Mouse (Mus musculus) megakaryocyte progenitor cell, adult 5-6 weeks (primary cell): ENCODE data around the gene Tmed1. TPM values are rescaled to one million over a fixed set of nuclear protein-coding genes. Genes with fewer than 3 reads are reported as not detected.
"Not testable (repeated sequence)": the region's sequence is repeated elsewhere in the genome, so short reads cannot be mapped to it uniquely, and the experiment has no call there.

Source experiments
- ATAC-seq: replicated peaks from 2 replicates; pipeline ENCODE4 v1.8.0; 2016; ENCODE audit warnings: mild to moderate bottlenecking, moderate TSS enrichment, inconsistent platforms; ENCODE audit not compliant: poor library complexity
- total RNA-seq, 2 experiments: library from RNA; stranded (forward) in 1 of 2; stranded (reverse) in 1 of 2; fragments of 157-497, 149-512 nt in 1 of 2; fragments of 200-1000 nt in 1 of 2; gene quantifications; 2 replicates each; pipeline versions ENCODE4 v1.2.3 to v1.2.4; 2015 to 2017

Gene Tmed1
- total RNA-seq, 2 experiments from 2014 or later, result 8.5 to 16.2 TPM

- ATAC-seq, result no peak
Observed at GRCm38 (mm10) chr9:21484065-21484464, 26.0 kb downstream of the Tmed1 start.

DNA sequence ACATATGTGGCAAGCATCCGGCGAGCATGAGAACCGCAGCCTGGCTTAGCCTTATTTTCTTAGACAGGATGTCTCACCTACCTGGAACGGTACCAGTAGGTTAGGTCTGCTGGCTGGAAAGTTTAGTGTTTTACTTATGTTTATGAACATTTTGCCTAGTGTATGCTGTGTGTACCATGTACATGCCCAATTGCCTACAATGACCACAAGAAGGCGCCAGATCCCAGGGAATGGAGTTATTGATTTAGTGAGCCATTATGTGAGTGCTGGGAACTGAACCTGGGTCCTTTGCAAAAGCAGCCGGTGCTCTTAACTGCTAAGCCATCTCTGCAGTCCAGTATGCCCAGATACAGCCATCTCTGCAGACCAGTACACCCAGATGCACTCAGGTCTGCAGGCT, 32.3 kb downstream of the Tmed1 start:
- ATAC-seq, result no peak

- ATAC-seq, result no peak
Observed at GRCm38 (mm10) chr9:21472913-21473312, 37.1 kb downstream of the Tmed1 start.

- ATAC-seq, result peak; percentile 86
Observed at GRCm38 (mm10) chr9:21469032-21470024, 40.7 kb downstream of the Tmed1 start.

- not testable (repeated sequence) for ATAC-seq
Observed at GRCm38 (mm10) chr9:21464565-21464928, 45.5 kb downstream of the Tmed1 start.

GRCm38 (mm10) chr9:21463766-21464564, 46.1 kb downstream of the Tmed1 start:
- ATAC-seq, result peak; percentile 51

DNA sequence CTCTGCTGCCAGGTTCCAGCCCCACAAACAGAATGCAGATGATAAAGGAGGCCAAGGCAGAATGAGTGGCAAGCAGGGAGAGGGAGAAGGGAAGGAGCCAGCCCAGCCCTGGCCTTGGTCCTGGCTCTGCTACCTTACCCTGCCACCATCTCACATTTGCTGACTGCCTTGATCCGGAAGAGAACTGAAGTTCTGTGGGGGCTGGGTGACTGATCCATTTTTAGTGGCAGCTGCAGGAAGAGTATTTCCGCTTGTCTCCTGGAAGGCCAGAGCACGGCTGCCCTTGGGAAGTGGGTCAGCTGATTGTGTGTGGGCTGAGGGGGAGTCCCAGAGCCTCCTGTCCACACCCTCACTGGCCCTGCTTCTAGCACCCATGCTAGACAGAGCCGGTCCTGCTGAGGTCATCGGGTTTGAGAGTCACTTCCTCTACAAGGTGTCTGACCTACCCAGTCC, 46.9 kb downstream of the Tmed1 start:
- ATAC-seq, result peak; percentile 72

GRCm38 (mm10) chr9:21460400-21460940, 49.6 kb downstream of the Tmed1 start:
- no peak for ATAC-seq

DNA sequence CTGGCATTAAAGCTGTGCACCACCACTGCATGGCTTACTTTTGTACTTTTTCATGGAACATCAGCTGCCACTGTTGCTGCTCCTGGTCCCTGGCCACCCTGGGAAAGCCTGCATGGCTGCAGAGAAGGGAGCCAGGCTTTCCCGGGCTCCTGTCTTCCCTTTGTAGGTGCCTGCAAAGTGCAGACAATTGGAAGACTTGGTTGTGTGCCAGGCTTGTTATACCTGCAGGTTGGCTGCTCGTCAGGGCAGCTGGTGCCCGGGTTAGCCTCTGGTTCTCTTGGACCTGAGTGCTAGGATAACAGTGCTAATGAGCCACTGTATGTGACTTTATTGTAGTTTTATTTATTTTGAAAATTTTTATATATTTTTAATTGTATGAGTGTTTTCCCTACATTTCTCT, 51.2 kb downstream of the Tmed1 start:
- ATAC-seq, result no peak

Other genes with a start within 250 kb of the Tmed1 start
- 3.9 and 5.0 TPM in 2 replicates for gene Atg4d, start 245.0 kb downstream of the Tmed1 start, total RNA-seq (2015)
- gene Atg4d, start 245.0 kb downstream of the Tmed1 start, total RNA-seq (2017), result 6.1 and 7.0 TPM in 2 replicates
- gene Kri1, start 222.3 kb downstream of the Tmed1 start, total RNA-seq (2015), result 33.8 and 38.8 TPM in 2 replicates
- gene Kri1, start 222.3 kb downstream of the Tmed1 start, total RNA-seq (2017), result 83.1 and 87.6 TPM in 2 replicates
- 24.1 and 24.3 TPM in 2 replicates for gene Cdkn2d, start 218.8 kb downstream of the Tmed1 start, total RNA-seq (2015)
- gene Cdkn2d, start 218.8 kb downstream of the Tmed1 start, total RNA-seq (2017), result 11.2 and 16.1 TPM in 2 replicates
- 0.32 and 0.57 TPM in 2 replicates for gene Ap1m2, start 197.9 kb downstream of the Tmed1 start, total RNA-seq (2015)
- gene Ap1m2, start 197.9 kb downstream of the Tmed1 start, total RNA-seq (2017), result 0.44 and 2.8 TPM in 2 replicates
- 80.9 and 85.5 TPM in 2 replicates for gene Slc44a2, start 189.6 kb downstream of the Tmed1 start, total RNA-seq (2015)
- gene Slc44a2, start 189.6 kb downstream of the Tmed1 start, total RNA-seq (2017), result 66.8 and 68.2 TPM in 2 replicates
- 55.7 and 56.9 TPM in 2 replicates for gene Ilf3, start 142.4 kb downstream of the Tmed1 start, total RNA-seq (2015)
- gene Ilf3, start 142.4 kb downstream of the Tmed1 start, total RNA-seq (2017), result 97.5 and 100 TPM in 2 replicates
- 34.0 and 37.9 TPM in 2 replicates for gene Qtrt1, start 98.4 kb downstream of the Tmed1 start, total RNA-seq (2015)
- 16.0 and 27.9 TPM in 2 replicates for gene Qtrt1, start 98.4 kb downstream of the Tmed1 start, total RNA-seq (2017)
- gene Dnm2, start 85.3 kb downstream of the Tmed1 start, total RNA-seq (2015), result 63.4 and 64.5 TPM in 2 replicates
- 87.0 and 89.9 TPM in 2 replicates for gene Dnm2, start 85.3 kb downstream of the Tmed1 start, total RNA-seq (2017)
- 17.9 and 28.6 TPM in 2 replicates for gene AB124611, start 15.9 kb upstream of the Tmed1 start, total RNA-seq (2015)
- 29.6 and 45.9 TPM in 2 replicates for gene AB124611, start 15.9 kb upstream of the Tmed1 start, total RNA-seq (2017)
- gene Carm1, start 36.6 kb upstream of the Tmed1 start, total RNA-seq (2015), result 49.4 and 56.5 TPM in 2 replicates
- 21.1 and 21.8 TPM in 2 replicates for gene Carm1, start 36.6 kb upstream of the Tmed1 start, total RNA-seq (2017)
- 43.8 and 44.9 TPM in 2 replicates for gene Timm29, start 82.5 kb upstream of the Tmed1 start, total RNA-seq (2015)
- 52.1 and 63.7 TPM in 2 replicates for gene Timm29, start 82.5 kb upstream of the Tmed1 start, total RNA-seq (2017)
- gene Yipf2, start 82.6 kb upstream of the Tmed1 start, total RNA-seq (2015), result 5.3 and 6.6 TPM in 2 replicates
- 15.5 and 19.0 TPM in 2 replicates for gene Yipf2, start 82.6 kb upstream of the Tmed1 start, total RNA-seq (2017)
- 58.8 and 63.2 TPM in 2 replicates for gene Smarca4, start 105.9 kb upstream of the Tmed1 start, total RNA-seq (2015)
- 64.0 and 71.1 TPM in 2 replicates for gene Smarca4, start 105.9 kb upstream of the Tmed1 start, total RNA-seq (2017)
- gene Ldlr, start 213.2 kb upstream of the Tmed1 start, total RNA-seq (2015), result 6.5 and 8.5 TPM in 2 replicates
- 14.0 and 14.4 TPM in 2 replicates for gene Ldlr, start 213.2 kb upstream of the Tmed1 start, total RNA-seq (2017)